In genomic region chr8:117863837-117864236, GRCm38 (mm10) we compare ENCODE assay signal across 10 mouse cellular contexts.
DNase-seq lines count a peak whose midpoint lies in the region; ATAC-seq and TF ChIP-seq lines count a peak whose summit lies in the region.
"Had no signal": no experiment of that assay in that cellular context is flagged by ENCODE, and none has a peak within 500 bp of the region (broad histone marks: within the 10 kb centered on the region; RNA-seq: fewer than 3 reads in every experiment).

No protein-coding gene starts in this region.

- H3K36me3 ChIP-seq in hindbrain, embryonic 10.5 days, result no peaks in the 10 kb centered on the region
- H3K36me3 ChIP-seq in hindbrain, embryonic 12.5 days, result no peaks in the 10 kb centered on the region
- H3K36me3 ChIP-seq in ES-E14 (ENCODE audit: control insufficient read depth, insufficient read depth, low read length, poor library complexity, severe bottlenecking), result no peaks in the 10 kb centered on the region
- H3K36me3 ChIP-seq: embryonic facial prominence, embryonic 15.5 days had no signal

- H3K27me3 ChIP-seq in hindbrain, embryonic 10.5 days (ENCODE audit: insufficient read depth, poor library complexity, severe bottlenecking), result peaks cover 5% of the 10 kb centered on the region; the same call in 1 of the 2 replicates
- H3K27me3 ChIP-seq in hindbrain, embryonic 12.5 days, result peaks cover 7% of the 10 kb centered on the region

- H3K4me1 ChIP-seq in hindbrain, embryonic 10.5 days (replicated peaks), result peaks cover 20% of the 10 kb centered on the region
- peaks cover 14% of the 10 kb centered on the region for H3K4me1 ChIP-seq in hindbrain, embryonic 12.5 days
- peaks cover 0 to 6% of the 10 kb centered on the region in 2 experiments; a peak in 2 of 4 replicates for H3K4me1 ChIP-seq in ES-E14 (ENCODE audit: control insufficient read depth in 2 of 2, insufficient read depth in 2 of 2, low read length in 2 of 2, poor library complexity in 1 of 2)
- H3K4me1 ChIP-seq: embryonic facial prominence, embryonic 15.5 days had no signal

- intact Hi-C loops in left cerebral cortex, postnatal 25 days (cut with DNase I), result loop anchor here (1.0 to 10.0 kb wide), 3 partner anchors 92 to 239 kb away; no protein-coding TSS in a partner anchor

- no peak overlapping the region for H3K9ac ChIP-seq in hindbrain, embryonic 12.5 days
- no peak overlapping the region for H3K9ac ChIP-seq in ES-E14 (ENCODE audit: insufficient read depth, low read depth, low read length, poor library complexity, severe bottlenecking)
- H3K9ac ChIP-seq: embryonic facial prominence, embryonic 15.5 days had no signal

- in situ Hi-C loops in ES-E14 (cut with MboI; ENCODE audit: low sequenced_read_pairs in 2 of 2, unreplicated experiment in 2 of 2), result loop anchor here in 1 of 2 experiments (5.0 kb wide), 1 partner anchor 92 kb away; no protein-coding TSS in a partner anchor

- no peaks in the 10 kb centered on the region for H3K9me3 ChIP-seq in hindbrain, embryonic 10.5 days
- no peaks in the 10 kb centered on the region for H3K9me3 ChIP-seq in hindbrain, embryonic 12.5 days (replicated peaks)
- H3K9me3 ChIP-seq in ES-E14 (ENCODE audit: control insufficient read depth, insufficient read depth, low read depth, low read length), result no peaks in the 10 kb centered on the region
- H3K9me3 ChIP-seq: embryonic facial prominence, embryonic 15.5 days had no signal

- DNase-seq in hindbrain, embryonic 10.5 days (ENCODE audit: low spot score), result peak; percentile 73
- peak; percentile 47 for DNase-seq in ES-E14 (ENCODE audit: low read depth, low spot score)
- peak; percentile 5 for DNase-seq in cerebellum, adult 9-10 months
- DNase-seq in left cerebral cortex, postnatal 25 days (ENCODE audit: low spot score in 2 of 2), result peak; percentile 18 to 33
- peak; percentile 74 for DNase-seq in urinary bladder, postnatal 25 days (ENCODE audit: low spot score)

- H3K4me3 ChIP-seq in hindbrain, embryonic 10.5 days, result no peak overlapping the region
- no peak overlapping the region for H3K4me3 ChIP-seq in hindbrain, embryonic 12.5 days
- H3K4me3 ChIP-seq in ES-E14 (ENCODE audit: insufficient read depth in 1 of 2, low read depth in 1 of 2, low read length in 2 of 2, poor library complexity in 1 of 2, severe bottlenecking in 1 of 2), result no peak overlapping the region
- H3K4me3 ChIP-seq: embryonic facial prominence, embryonic 15.5 days; myocyte had no signal

- no peak overlapping the region for H3K4me2 ChIP-seq in hindbrain, embryonic 12.5 days (replicated peaks)
- H3K4me2 ChIP-seq: embryonic facial prominence, embryonic 15.5 days had no signal

- WGBS in hindbrain, embryonic 10.5 days, result 45% methylated on average over 2 of the region's 2 CpGs
- WGBS in hindbrain, embryonic 12.5 days, result 51% methylated on average over 2 of the region's 2 CpGs

- no peak for ATAC-seq in hindbrain, embryonic 12.5 days (ENCODE audit: low FRiP score)
- ATAC-seq in hematopoietic stem cell, adult 5-6 weeks (replicated peaks in 1 of 2; ENCODE audit: insufficient read depth in 1 of 2, low FRiP score in 2 of 2, low TSS enrichment in 1 of 2, low read depth in 1 of 2, poor library complexity in 2 of 2, severe bottlenecking in 2 of 2), result peak; percentile 64 to 74; a peak in 3 of 4 replicates
- ATAC-seq in monocyte, adult 5-6 weeks (replicated peaks; ENCODE audit: insufficient number of reproducible peaks, low FRiP score, low TSS enrichment, poor library complexity, severe bottlenecking), result 0 out of 2 replicates have a peak, but pooled peaks have one; percentile 40

- no peak overlapping the region for H3K27ac ChIP-seq in hindbrain, embryonic 10.5 days
- no peak overlapping the region for H3K27ac ChIP-seq in hindbrain, embryonic 12.5 days
- no peak overlapping the region for H3K27ac ChIP-seq in ES-E14 (ENCODE audit: insufficient read depth, low read depth, low read length, poor library complexity, severe bottlenecking)
- H3K27ac ChIP-seq: embryonic facial prominence, embryonic 15.5 days had no signal

TF ChIP-seq in ES-E14, 5 proteins besides CTCF, POLR2A, EP300 and RAD21:
- TF ChIP-seq ZC3H11A (IDR thresholded peaks at IDR 0.05; ENCODE audit: borderline replicate concordance, low read depth, low read length) (peak; percentile 61; the same call in 1 of the 2 replicates), MAFK (IDR thresholded peaks at IDR 0.05; ENCODE audit: insufficient read depth, low read depth, low read length) (no peak)

Comparison
In these comparisons a context has a peak if more than half of its experiments do, and no peak if none do; other contexts are left out.
1. DNase-seq: peak in every context shown above with its lines; median percentile 74 in urinary bladder, postnatal 25 days; 73 in hindbrain, embryonic 10.5 days; 47 in ES-E14; 26 in left cerebral cortex, postnatal 25 days; 5 in cerebellum, adult 9-10 months.